Mouse (Mus musculus) right cerebral cortex, postnatal 25 days (tissue): ENCODE results near the gene Def8.
"Not testable (repeated sequence)": the region's sequence is repeated elsewhere in the genome, so short reads cannot be mapped to it uniquely, and the experiment has no call there.

Source experiments
- DNase-seq: peaks from one replicate; pipeline ENCODE4 v3.0.0; 2022

The Def8 gene

GRCm38 (mm10) chr8:123414997-123415696 is 8.2 kb upstream of the Def8 start:
- DNase-seq: not testable (repeated sequence)

- DNase-seq: no peak
These were observed 7.1 kb upstream of the Def8 start for GRCm38 (mm10) chr8:123415967-123416943.

- DNase-seq: no peak
These were observed 6.3 kb upstream of the Def8 start for GRCm38 (mm10) chr8:123416944-123417555.

GRCm38 (mm10) chr8:123419711-123420110 is 3.6 kb upstream of the Def8 start:
- no peak for DNase-seq

- no peak for DNase-seq
These were observed 2.6 kb upstream of the Def8 start for GRCm38 (mm10) chr8:123420525-123421281.

GRCm38 (mm10) chr8:123421325-123421724 is 2.0 kb upstream of the Def8 start:
- no peak for DNase-seq

- DNase-seq: peak; percentile 69
These were observed 1.1 kb upstream of the Def8 start for GRCm38 (mm10) chr8:123422056-123422780.

- DNase-seq: no peak
These were observed 557 bp upstream of the Def8 start for GRCm38 (mm10) chr8:123422781-123423159.

- DNase-seq: no peak
These were observed 3.5 kb downstream of the Def8 start for GRCm38 (mm10) chr8:123426511-123427509.

GRCm38 (mm10) chr8:123427639-123428275 is 4.4 kb downstream of the Def8 start:
- no peak for DNase-seq

- DNase-seq: no peak
These were observed 5.1 kb downstream of the Def8 start for GRCm38 (mm10) chr8:123428343-123428893.

GRCm38 (mm10) chr8:123428939-123429721 is 5.8 kb downstream of the Def8 start:
- no peak for DNase-seq

GRCm38 (mm10) chr8:123429722-123430013 is 6.3 kb downstream of the Def8 start:
- DNase-seq: not testable (repeated sequence)

- DNase-seq: not testable (repeated sequence)
These were observed 7.6 kb downstream of the Def8 start for GRCm38 (mm10) chr8:123430936-123431335.

GRCm38 (mm10) chr8:123431616-123432365 is 8.5 kb downstream of the Def8 start:
- DNase-seq: no peak

- DNase-seq: no peak
These were observed 9.1 kb downstream of the Def8 start for GRCm38 (mm10) chr8:123432381-123432780.

GRCm38 (mm10) chr8:123433241-123433974 is 10.1 kb downstream of the Def8 start:
- not testable (repeated sequence) for DNase-seq

- no peak for DNase-seq
These were observed 18.5 kb downstream of the Def8 start for GRCm38 (mm10) chr8:123441788-123442187.
